Mouse (Mus musculus): ENCODE measurements around the gene Gm20458. TPM values are rescaled to one million over a fixed set of nuclear protein-coding genes. Genes with fewer than 3 reads are reported as not detected.

Gene Gm20458
- polyA plus RNA-seq, 1 experiment from 2014 or later, result 5.8 TPM

- Histone ChIP-seq H3K27me3 (ENCODE audit: insufficient read depth, low read length) (no peaks in the 10 kb centered on the region), H3K4me2 (ENCODE audit: low read depth, low read length) (peak overlapping the region; percentile 63), H3K36me3 (replicated peaks; ENCODE audit: insufficient read depth, low read length) (peaks cover 27% of the 10 kb centered on the region), H3K27ac (ENCODE audit: low read depth) (peak overlapping the region; percentile 70), H3K9ac (replicated peaks) (peak overlapping the region; percentile 48), H3K4me3 (ENCODE audit: low read depth, low read length) (peak overlapping the region; percentile 23; the same call in 1 of the 2 replicates), H3K4me1 (ENCODE audit: insufficient read depth) (peaks cover 28% of the 10 kb centered on the region), H3K9me3 (ENCODE audit: low read length) (no peaks in the 10 kb centered on the region)
- 26% methylated on average over 22 of the region's 22 CpGs for WGBS (ENCODE audit: insufficient replicate concordance)
- ATAC-seq, result peak; percentile 6; the same call in 1 of the 2 replicates
- TF ChIP-seq CTCF (IDR thresholded peaks at IDR 0.05; ENCODE audit: low read depth) (no peak), EP300 (IDR thresholded peaks at IDR 0.05; ENCODE audit: low read depth) (no peak)
- DNase-seq, result no peak
Observed at GRCm38 (mm10) chr2:164432541-164433191, 28.1 kb upstream of the Gm20458 start.

- ATAC-seq (peak; percentile 4; the same call in 1 of the 2 replicates), DNase-seq (no peak)
- peak overlapping the region; percentile 63 for H3K4me2 ChIP-seq (ENCODE audit: low read depth, low read length)
- no peak for TF ChIP-seq EP300 (IDR thresholded peaks at IDR 0.05; ENCODE audit: low read depth)
- no peak for TF ChIP-seq CTCF (IDR thresholded peaks at IDR 0.05; ENCODE audit: low read depth)
- peak overlapping the region; percentile 48; the same call in 1 of the 2 replicates for H3K9ac ChIP-seq (replicated peaks)
- H3K36me3 ChIP-seq (replicated peaks; ENCODE audit: insufficient read depth, low read length), result peaks cover 20% of the 10 kb centered on the region
- H3K27ac ChIP-seq (ENCODE audit: low read depth), result peak overlapping the region; percentile 70
- H3K27me3 ChIP-seq (ENCODE audit: insufficient read depth, low read length), result no peaks in the 10 kb centered on the region
- no peaks in the 10 kb centered on the region for H3K9me3 ChIP-seq (ENCODE audit: low read length)
- WGBS (ENCODE audit: insufficient replicate concordance), result 46% methylated on average over 9 of the region's 9 CpGs
- H3K4me3 ChIP-seq (ENCODE audit: low read depth, low read length), result peak overlapping the region; percentile 23; the same call in 1 of the 2 replicates
- peaks cover 28% of the 10 kb centered on the region for H3K4me1 ChIP-seq (ENCODE audit: insufficient read depth)
Observed at GRCm38 (mm10) chr2:164433278-164433895, 27.4 kb upstream of the Gm20458 start.

- Histone ChIP-seq H3K9ac (replicated peaks) (no peak overlapping the region), H3K27ac (ENCODE audit: low read depth) (peak overlapping the region; percentile 50), H3K9me3 (ENCODE audit: low read length) (no peaks in the 10 kb centered on the region), H3K4me2 (ENCODE audit: low read depth, low read length) (peak overlapping the region; percentile 63), H3K4me3 (ENCODE audit: low read depth, low read length) (0 out of 2 replicates have a peak overlapping the region, but pooled peaks have one; percentile 4), H3K27me3 (ENCODE audit: insufficient read depth, low read length) (no peaks in the 10 kb centered on the region), H3K4me1 (ENCODE audit: insufficient read depth) (peaks cover 36% of the 10 kb centered on the region), H3K36me3 (replicated peaks; ENCODE audit: insufficient read depth, low read length) (peaks cover 8% of the 10 kb centered on the region)
- 45% methylated on average over 3 of the region's 3 CpGs for WGBS (ENCODE audit: insufficient replicate concordance)
- TF ChIP-seq EP300 (IDR thresholded peaks at IDR 0.05; ENCODE audit: low read depth) (no peak), CTCF (IDR thresholded peaks at IDR 0.05; ENCODE audit: low read depth) (no peak)
- DNase-seq (no peak), ATAC-seq (no peak)
Observed at GRCm38 (mm10) chr2:164434681-164435080, 26.1 kb upstream of the Gm20458 start.

DNA sequence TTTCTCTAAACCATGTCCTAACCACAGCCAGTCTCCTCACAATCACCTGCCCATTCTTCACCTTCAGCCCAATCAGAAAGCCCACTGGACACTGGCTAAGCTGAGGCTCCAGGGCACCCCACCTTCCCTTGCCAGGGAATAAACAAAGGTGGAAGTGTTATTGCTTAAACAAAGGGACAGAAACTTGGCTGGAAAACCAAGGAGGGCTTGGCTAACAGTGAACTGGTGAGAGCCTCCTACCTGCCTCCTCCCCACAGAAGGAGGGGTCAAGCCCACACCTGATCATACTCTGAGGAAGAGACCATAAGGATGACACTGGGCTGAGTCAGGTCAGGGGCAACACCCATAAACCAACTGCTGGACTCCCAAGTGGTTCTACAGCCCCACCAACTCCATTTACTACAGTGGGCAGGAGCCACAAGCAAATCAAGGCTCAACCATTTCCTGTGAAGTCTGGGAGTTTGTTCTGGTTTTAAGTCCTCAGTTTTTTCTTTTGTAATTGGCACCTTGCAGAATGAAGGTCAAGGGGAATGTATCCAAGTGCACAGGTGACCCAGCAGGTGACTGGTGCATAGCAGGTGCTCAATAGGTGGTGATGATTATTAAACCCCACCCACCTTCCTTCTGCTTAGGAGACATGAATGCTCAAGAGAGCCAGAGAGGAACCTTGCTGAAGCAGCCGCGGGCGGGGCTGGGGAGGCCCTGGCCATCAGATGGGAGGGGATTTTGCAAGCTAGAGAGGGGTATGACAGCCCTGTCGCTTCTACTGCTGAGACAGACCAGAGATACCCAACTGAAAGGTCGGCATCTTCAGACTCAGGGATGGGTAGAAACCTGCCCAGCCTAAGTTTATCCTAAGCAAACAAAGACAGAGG lies 25.3 kb upstream of the Gm20458 start:
- peaks cover 36% of the 10 kb centered on the region for H3K4me1 ChIP-seq (ENCODE audit: insufficient read depth)
- ATAC-seq, result no peak
- H3K27me3 ChIP-seq (ENCODE audit: insufficient read depth, low read length), result no peaks in the 10 kb centered on the region
- no peaks in the 10 kb centered on the region for H3K9me3 ChIP-seq (ENCODE audit: low read length)
- no peak for DNase-seq
- TF ChIP-seq EP300 (IDR thresholded peaks at IDR 0.05; ENCODE audit: low read depth), result no peak
- no peak for TF ChIP-seq CTCF (IDR thresholded peaks at IDR 0.05; ENCODE audit: low read depth)
- H3K4me3 ChIP-seq (ENCODE audit: low read depth, low read length), result 0 out of 2 replicates have a peak overlapping the region, but pooled peaks have one; percentile 4
- peaks cover 5% of the 10 kb centered on the region for H3K36me3 ChIP-seq (replicated peaks; ENCODE audit: insufficient read depth, low read length)
- H3K9ac ChIP-seq (replicated peaks), result peak overlapping the region; percentile 46
- WGBS (ENCODE audit: insufficient replicate concordance), result 24% methylated on average over 5 of the region's 5 CpGs
- H3K27ac ChIP-seq (ENCODE audit: low read depth), result peak overlapping the region; percentile 50
- peak overlapping the region; percentile 63 for H3K4me2 ChIP-seq (ENCODE audit: low read depth, low read length)

- peak overlapping the region; percentile 46 for H3K9ac ChIP-seq (replicated peaks)
- DNase-seq, result no peak
- peak overlapping the region; percentile 50 for H3K27ac ChIP-seq (ENCODE audit: low read depth)
- peaks cover 2% of the 10 kb centered on the region for H3K36me3 ChIP-seq (replicated peaks; ENCODE audit: insufficient read depth, low read length)
- H3K27me3 ChIP-seq (ENCODE audit: insufficient read depth, low read length), result no peaks in the 10 kb centered on the region
- ATAC-seq, result no peak
- H3K4me3 ChIP-seq (ENCODE audit: low read depth, low read length), result peak overlapping the region; percentile 20; the same call in 1 of the 2 replicates
- peak overlapping the region; percentile 63 for H3K4me2 ChIP-seq (ENCODE audit: low read depth, low read length)
- no peaks in the 10 kb centered on the region for H3K9me3 ChIP-seq (ENCODE audit: low read length)
- 20% methylated on average over 8 of the region's 8 CpGs for WGBS (ENCODE audit: insufficient replicate concordance)
- TF ChIP-seq EP300 (IDR thresholded peaks at IDR 0.05; ENCODE audit: low read depth) (no peak), CTCF (IDR thresholded peaks at IDR 0.05; ENCODE audit: low read depth) (no peak)
- peaks cover 28% of the 10 kb centered on the region for H3K4me1 ChIP-seq (ENCODE audit: insufficient read depth)
Observed at GRCm38 (mm10) chr2:164436215-164436913, 24.4 kb upstream of the Gm20458 start.

All from liver, postnatal 0 days (tissue).